Comparison of ENCODE assay signal across 9 mouse cellular contexts in the genomic region with DNA sequence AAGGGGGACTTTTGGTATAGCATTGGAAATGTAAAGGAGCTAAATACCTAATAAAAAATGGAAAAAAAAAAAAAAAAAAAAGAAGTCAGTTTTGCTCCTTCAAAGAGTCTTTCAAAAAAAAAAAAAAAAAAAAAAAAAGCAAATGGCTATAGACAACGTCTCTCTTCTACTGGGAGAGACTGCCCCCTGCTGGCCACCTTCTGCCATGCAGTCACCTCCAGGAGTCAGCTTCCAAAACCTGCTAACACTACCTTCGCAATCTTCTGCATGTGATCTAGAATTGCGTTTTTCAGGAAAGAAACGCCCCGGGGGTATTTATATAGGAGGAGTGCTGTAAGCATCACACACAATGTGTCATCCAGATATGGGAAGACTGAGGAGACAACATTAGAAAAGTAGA. TPM values are rescaled to one million over a fixed set of nuclear protein-coding genes. Genes with fewer than 3 reads are reported as not detected.
DNase-seq lines count a peak whose midpoint lies in the region; ATAC-seq and TF ChIP-seq lines count a peak whose summit lies in the region.
"Had no signal": no experiment of that assay in that cellular context is flagged by ENCODE, and none has a peak within 500 bp of the region (broad histone marks: within the 10 kb centered on the region; RNA-seq: fewer than 3 reads in every experiment).

No protein-coding gene starts in this region.

- 48% methylated on average over 5 of the region's 5 CpGs for WGBS in cerebellum, adult 2 months
- WGBS in forebrain, postnatal 0 days: 38% methylated on average over 5 of the region's 5 CpGs

- no peak overlapping the region for H3K27ac ChIP-seq in cerebellum, adult 2 months (ENCODE audit: insufficient read depth, low read length)
- no peak overlapping the region for H3K27ac ChIP-seq in forebrain, postnatal 0 days (ENCODE audit: low read depth, low read length)

- no peak overlapping the region for H3K9ac ChIP-seq in forebrain, postnatal 0 days

- H3K4me3 ChIP-seq in cerebellum, adult 2 months (replicated peaks; ENCODE audit: insufficient read depth, low read depth, low read length): no peak overlapping the region
- no peak overlapping the region for H3K4me3 ChIP-seq in forebrain, postnatal 0 days (ENCODE audit: low read depth, low read length)

- TF ChIP-seq POLR2A in cerebellum, adult 2 months (IDR thresholded peaks at IDR 0.05; ENCODE audit: borderline replicate concordance, insufficient read depth, low read length): no peak

- no peaks in the 10 kb centered on the region for H3K9me3 ChIP-seq in forebrain, postnatal 0 days (ENCODE audit: low read length)

- H3K4me2 ChIP-seq in forebrain, postnatal 0 days (ENCODE audit: low read depth): no peak overlapping the region

- peak; percentile 52 for TF ChIP-seq CTCF in cerebellum, adult 2 months (IDR thresholded peaks at IDR 0.05; ENCODE audit: borderline replicate concordance, insufficient read depth, low read depth, low read length)
- TF ChIP-seq CTCF in forebrain, postnatal 0 days (IDR thresholded peaks at IDR 0.05; ENCODE audit: low read depth): peak; percentile 82

- no peaks in the 10 kb centered on the region for H3K4me1 ChIP-seq in cerebellum, adult 2 months (ENCODE audit: control insufficient read depth, insufficient read depth, low read length)
- no peaks in the 10 kb centered on the region for H3K4me1 ChIP-seq in forebrain, postnatal 0 days (ENCODE audit: insufficient read depth)

- peak; percentile 40; the same call in 1 of the 2 replicates for ATAC-seq in forebrain, postnatal 0 days

- no peaks in the 10 kb centered on the region for H3K36me3 ChIP-seq in forebrain, postnatal 0 days (ENCODE audit: insufficient read depth)
- H3K36me3 ChIP-seq: G1E had no signal

- H3K27me3 ChIP-seq in cerebellum, adult 2 months (ENCODE audit: control insufficient read depth, insufficient read depth, low read length): no peaks in the 10 kb centered on the region
- no peaks in the 10 kb centered on the region for H3K27me3 ChIP-seq in forebrain, postnatal 0 days (ENCODE audit: insufficient read depth, low read length)

- DNase-seq in cerebellum, adult 2 months: peak; percentile 6 to 39
- DNase-seq in cerebellum, adult 11-12 months: no peak
- peak; percentile 70 for DNase-seq in CD4-positive, CD25-positive, alpha-beta regulatory T cell, adult 2 months (ENCODE audit: low read depth, low spot score)
- DNase-seq in brain, adult 2 months (ENCODE audit: low read depth, low spot score): peak; percentile 77
- peak; percentile 87 for DNase-seq in forebrain, postnatal 0 days
- peak; percentile 30 to 76 for DNase-seq in layer of hippocampus, adult 18-20 months (ENCODE audit: low spot score in 2 of 2)
- peak; percentile 34 for DNase-seq in lung, postnatal 25 days (ENCODE audit: low spot score)
- peak; percentile 55 to 87 for DNase-seq in spleen, postnatal 4 days (ENCODE audit: low spot score in 2 of 2)

RNA-seq across cellular contexts. Expression of a gene that starts 26.9 kb away (rescaled TPM):
- polyA plus RNA-seq in cerebellum, adult 2 months (2012; rRNA removed): 3.9 and 4.6 TPM in 2 replicates
- total RNA-seq in forebrain, postnatal 0 days (2014; rRNA removed): 6.9 and 16.5 TPM in 2 replicates
- 16.2 and 22.6 TPM in 2 replicates for polyA plus RNA-seq in forebrain, postnatal 0 days (2015; fragmentation: Nextera tagmentation; extraction: Ambion mirVana)
- total RNA-seq in layer of hippocampus, adult 18-20 months (2021): 10 to 100 TPM; 47.7 to 51.7 TPM
- polyA plus RNA-seq: G1E had no signal
